Mouse (Mus musculus) cerebellum, adult 2 months (tissue): ENCODE results near the gene Tgfbr3. TPM values are rescaled to one million over a fixed set of nuclear protein-coding genes. Genes with fewer than 3 reads are reported as not detected.

Experiments
- DNase-seq, 2 experiments: peaks; one replicate each; pipeline ENCODE4 v3.0.0; 2021
- H3K27ac ChIP-seq: fragments of 200-500 bp; 2 replicates; pipeline ENCODE4 v1.5.1; 2012; ENCODE audit warnings: low read length, control low read depth, inconsistent platforms; ENCODE audit not compliant: insufficient read depth
- H3K27me3 ChIP-seq: fragments of 200-500 bp; 2 replicates; pipeline ENCODE4 v1.6.1; 2012; ENCODE audit warnings: inconsistent platforms, mild to moderate bottlenecking, low read length, moderate library complexity; ENCODE audit not compliant: control insufficient read depth, insufficient read depth
- H3K4me1 ChIP-seq: fragments of 200-500 bp; 2 replicates; pipeline ENCODE4 v1.6.1; 2011; ENCODE audit warnings: low read length; ENCODE audit not compliant: control insufficient read depth, insufficient read depth
- H3K4me3 ChIP-seq: fragments of 200-500 bp; replicated peaks from 2 replicates; pipeline ENCODE3; 2011; ENCODE audit warnings: mild to moderate bottlenecking, low read depth, low read length, control low read depth; ENCODE audit not compliant: insufficient read depth
- CTCF ChIP-seq: fragments of 200-500 bp; IDR thresholded peaks from 2 replicates; pipeline ENCODE4 v1.5.1; 2011; ENCODE audit warnings: low read depth, mild to moderate bottlenecking, control low read depth, low read length, moderate library complexity, borderline replicate concordance; ENCODE audit not compliant: insufficient read depth
- POLR2A ChIP-seq: fragments of 200-500 bp; IDR thresholded peaks from 2 replicates; pipeline ENCODE4 v1.6.1; 2011; ENCODE audit warnings: low read length, control low read depth, borderline replicate concordance; ENCODE audit not compliant: insufficient read depth
- WGBS: fragments of 180-500 bp; shearing (Covaris S2); methylation state at CpG from one replicate; pipeline ENCODE4 v1.1.7; 2018; 5-methylcytosine and 5-hydroxymethylcytosine counted together
- polyA plus RNA-seq: library from polyadenylated mRNA; depleted of rRNA; stranded (reverse); fragments of >200 nt; gene quantifications from 2 replicates; pipeline ENCODE4 v1.2.3, GENCODE M21; 2012

Gene Tgfbr3
- polyA plus RNA-seq, 1 experiment = 11.5 TPM

DNA sequence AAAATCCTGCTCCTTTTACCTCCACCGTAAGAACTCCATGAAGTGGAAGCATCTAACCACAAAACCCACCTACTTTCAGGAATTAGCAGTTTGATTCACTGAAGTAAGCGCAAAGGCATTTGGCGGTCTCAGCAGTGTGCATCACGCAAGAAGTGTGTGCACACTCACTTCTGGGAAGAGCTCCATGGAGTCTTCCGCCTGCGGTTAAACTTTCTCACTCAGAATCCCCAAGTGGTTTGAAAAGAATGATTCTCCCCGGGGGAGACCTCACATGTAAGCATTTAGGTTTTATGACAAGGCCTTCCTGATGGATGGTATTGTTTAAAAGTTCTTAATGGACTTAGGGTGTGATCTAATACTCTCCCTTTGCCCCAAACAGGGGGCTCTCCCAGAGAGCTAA is 164.9 kb downstream of the Tgfbr3 start:
- DNase-seq = no peak
- 83% methylated on average over 7 of the region's 7 CpGs for WGBS
- Histone ChIP-seq H3K27me3 (no peaks in the 10 kb centered on the region), H3K4me1 (peaks cover 5% of the 10 kb centered on the region; the same call in 1 of the 2 replicates), H3K4me3 (no peak overlapping the region), H3K27ac (no peak overlapping the region)
- no peak for TF ChIP-seq POLR2A

- Histone ChIP-seq H3K4me1 (peaks cover 5% of the 10 kb centered on the region; the same call in 1 of the 2 replicates), H3K4me3 (no peak overlapping the region), H3K27ac (no peak overlapping the region), H3K27me3 (no peaks in the 10 kb centered on the region)
- TF ChIP-seq POLR2A (no peak), CTCF (no peak)
- 92% methylated on average over 4 of the region's 4 CpGs for WGBS
- no peak for DNase-seq
These were observed 166.8 kb downstream of the Tgfbr3 start for GRCm38 (mm10) chr5:107122622-107123021.

DNA sequence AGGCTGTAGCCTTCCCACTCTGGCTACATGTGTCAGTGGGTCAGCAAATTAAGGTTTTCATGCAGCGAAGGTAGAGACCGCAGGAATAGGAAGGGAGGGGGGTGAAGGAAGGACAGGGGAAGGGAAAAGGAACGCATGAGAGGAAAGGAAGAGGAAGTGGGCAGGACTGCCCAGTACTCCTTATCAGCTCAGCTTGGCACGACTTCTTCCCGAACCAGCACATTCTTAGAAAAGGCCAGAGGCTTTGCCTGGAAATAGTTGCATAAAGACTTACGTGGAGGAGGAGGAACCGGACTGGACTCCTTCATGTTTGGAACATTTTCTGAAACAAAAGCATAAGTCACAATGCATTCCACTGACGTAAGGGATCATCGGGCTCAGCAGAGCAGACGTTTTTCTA is 168.3 kb downstream of the Tgfbr3 start:
- WGBS = 68% methylated on average over 10 of the region's 10 CpGs
- no peak for DNase-seq

GRCm38 (mm10) chr5:107120624-107121023 is 168.8 kb downstream of the Tgfbr3 start:
- TF ChIP-seq POLR2A (no peak), CTCF (no peak)
- Histone ChIP-seq H3K4me1 (peaks cover 5% of the 10 kb centered on the region; the same call in 1 of the 2 replicates), H3K27me3 (no peaks in the 10 kb centered on the region), H3K27ac (no peak overlapping the region), H3K4me3 (no peak overlapping the region)
- DNase-seq = peak; percentile 37 to 48
- 38% methylated on average over 3 of the region's 3 CpGs for WGBS

More for the DNA sequence above, 168.3 kb downstream of the Tgfbr3 start:
- TF ChIP-seq POLR2A (no peak), CTCF (no peak)
- Histone ChIP-seq H3K27ac (no peak overlapping the region), H3K27me3 (no peaks in the 10 kb centered on the region), H3K4me3 (no peak overlapping the region), H3K4me1 (peaks cover 5% of the 10 kb centered on the region; the same call in 1 of the 2 replicates)

DNA sequence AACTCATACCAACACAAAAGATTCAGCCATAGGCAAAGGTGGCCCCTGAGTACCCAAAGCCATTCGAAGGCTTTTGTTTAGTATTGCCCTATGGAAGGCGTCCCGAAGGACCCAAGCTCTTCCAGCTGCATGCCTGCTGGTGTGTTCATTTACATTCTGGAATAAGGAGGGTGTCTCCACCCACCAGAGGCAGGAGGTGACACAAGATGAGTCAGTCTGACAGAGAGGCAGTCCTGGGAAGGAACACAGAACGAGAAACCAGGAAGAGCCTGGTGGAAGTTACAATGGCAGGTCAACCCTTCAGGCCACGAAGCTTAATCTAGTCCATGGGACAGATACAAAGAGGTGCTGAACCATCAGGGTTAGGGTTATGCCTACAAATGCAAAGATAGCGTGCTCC is 169.5 kb downstream of the Tgfbr3 start:
- Histone ChIP-seq H3K4me3 (no peak overlapping the region), H3K4me1 (peaks cover 5% of the 10 kb centered on the region; the same call in 1 of the 2 replicates), H3K27ac (no peak overlapping the region), H3K27me3 (no peaks in the 10 kb centered on the region)
- 79% methylated on average over 6 of the region's 6 CpGs for WGBS
- no peak for DNase-seq
- TF ChIP-seq POLR2A = no peak
- TF ChIP-seq CTCF = no peak

- no peak for DNase-seq
- WGBS = 60% methylated on average over 3 of the region's 3 CpGs
- no peak for TF ChIP-seq CTCF
- TF ChIP-seq POLR2A = no peak
- Histone ChIP-seq H3K4me1 (peaks cover 5% of the 10 kb centered on the region; the same call in 1 of the 2 replicates), H3K27me3 (no peaks in the 10 kb centered on the region), H3K27ac (no peak overlapping the region), H3K4me3 (no peak overlapping the region)
These were observed 172.6 kb downstream of the Tgfbr3 start for GRCm38 (mm10) chr5:107116821-107117220.

GRCm38 (mm10) chr5:107112656-107113275 is 176.7 kb downstream of the Tgfbr3 start:
- TF ChIP-seq CTCF = no peak
- no peak for TF ChIP-seq POLR2A
- H3K27me3 ChIP-seq = no peaks in the 10 kb centered on the region
- DNase-seq = no peak
- 89% methylated on average over 7 of the region's 7 CpGs for WGBS
- no peak overlapping the region for H3K4me3 ChIP-seq
- H3K4me1 ChIP-seq = peaks cover 7% of the 10 kb centered on the region
- no peak overlapping the region for H3K27ac ChIP-seq

GRCm38 (mm10) chr5:107111802-107112201 is 177.6 kb downstream of the Tgfbr3 start:
- DNase-seq = no peak
- no peak overlapping the region for H3K27ac ChIP-seq
- 63% methylated on average over 3 of the region's 3 CpGs for WGBS

DNA sequence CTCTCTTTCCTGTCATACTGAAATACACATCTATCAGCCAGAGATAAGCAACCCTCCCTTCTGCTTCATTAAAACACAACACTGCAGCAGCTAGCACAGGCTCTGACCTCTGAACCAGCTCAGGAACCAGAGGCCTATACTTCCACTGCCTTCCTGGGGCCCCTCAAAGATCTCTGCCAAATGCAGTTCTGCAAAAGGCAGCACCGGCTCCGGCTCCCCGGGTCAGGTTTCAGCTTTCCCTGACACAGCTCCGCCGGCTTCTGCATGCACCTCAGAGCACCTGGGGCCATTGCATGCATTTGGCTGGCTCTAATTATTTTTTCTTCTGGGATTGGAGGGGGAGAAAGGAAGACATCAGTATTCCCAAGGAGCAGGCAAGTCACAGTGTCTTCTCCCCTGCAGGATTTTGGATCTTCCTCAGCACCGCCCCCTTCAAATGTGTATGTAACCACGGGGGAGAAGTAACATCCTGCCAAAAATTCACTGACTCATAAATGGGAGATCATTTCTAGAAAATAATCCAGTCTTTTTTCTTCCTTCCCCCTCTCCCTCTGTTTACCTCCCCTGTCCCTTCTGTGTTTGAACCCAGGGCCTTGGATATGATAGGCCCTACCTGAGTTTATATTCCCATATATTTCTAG is 178.4 kb downstream of the Tgfbr3 start:
- H3K4me3 ChIP-seq = no peak overlapping the region
- TF ChIP-seq CTCF = no peak
- no peak for TF ChIP-seq POLR2A
- no peaks in the 10 kb centered on the region for H3K27me3 ChIP-seq
- WGBS = 15% methylated on average over 7 of the region's 7 CpGs
- peak; percentile 42 to 64 for DNase-seq
- peaks cover 7% of the 10 kb centered on the region for H3K4me1 ChIP-seq
- H3K27ac ChIP-seq = no peak overlapping the region; the same call in 1 of the 2 replicates

More at GRCm38 (mm10) chr5:107111802-107112201, 177.6 kb downstream of the Tgfbr3 start:
- Histone ChIP-seq H3K4me1 (peaks cover 7% of the 10 kb centered on the region), H3K4me3 (no peak overlapping the region), H3K27me3 (no peaks in the 10 kb centered on the region)
- TF ChIP-seq CTCF = no peak
- no peak for TF ChIP-seq POLR2A
